Mouse (Mus musculus) layer of hippocampus, postnatal 10 days (tissue): ENCODE measurements around the gene Pfn1. TPM values are rescaled to one million over a fixed set of nuclear protein-coding genes. Genes with fewer than 3 reads are reported as not detected.

Source experiments
- DNase-seq, 2 experiments: peaks; one replicate each; pipeline ENCODE4 v3.0.0; 2021; ENCODE audit warnings: low spot score in 2 of 2
- total RNA-seq, 2 experiments: library from RNA; stranded (reverse); gene quantifications; 2 replicates each; pipeline ENCODE4 v1.2.3; 2021

Pfn1 gene
- total RNA-seq, 2 experiments from 2014 or later = 364 to 371 TPM

DNA sequence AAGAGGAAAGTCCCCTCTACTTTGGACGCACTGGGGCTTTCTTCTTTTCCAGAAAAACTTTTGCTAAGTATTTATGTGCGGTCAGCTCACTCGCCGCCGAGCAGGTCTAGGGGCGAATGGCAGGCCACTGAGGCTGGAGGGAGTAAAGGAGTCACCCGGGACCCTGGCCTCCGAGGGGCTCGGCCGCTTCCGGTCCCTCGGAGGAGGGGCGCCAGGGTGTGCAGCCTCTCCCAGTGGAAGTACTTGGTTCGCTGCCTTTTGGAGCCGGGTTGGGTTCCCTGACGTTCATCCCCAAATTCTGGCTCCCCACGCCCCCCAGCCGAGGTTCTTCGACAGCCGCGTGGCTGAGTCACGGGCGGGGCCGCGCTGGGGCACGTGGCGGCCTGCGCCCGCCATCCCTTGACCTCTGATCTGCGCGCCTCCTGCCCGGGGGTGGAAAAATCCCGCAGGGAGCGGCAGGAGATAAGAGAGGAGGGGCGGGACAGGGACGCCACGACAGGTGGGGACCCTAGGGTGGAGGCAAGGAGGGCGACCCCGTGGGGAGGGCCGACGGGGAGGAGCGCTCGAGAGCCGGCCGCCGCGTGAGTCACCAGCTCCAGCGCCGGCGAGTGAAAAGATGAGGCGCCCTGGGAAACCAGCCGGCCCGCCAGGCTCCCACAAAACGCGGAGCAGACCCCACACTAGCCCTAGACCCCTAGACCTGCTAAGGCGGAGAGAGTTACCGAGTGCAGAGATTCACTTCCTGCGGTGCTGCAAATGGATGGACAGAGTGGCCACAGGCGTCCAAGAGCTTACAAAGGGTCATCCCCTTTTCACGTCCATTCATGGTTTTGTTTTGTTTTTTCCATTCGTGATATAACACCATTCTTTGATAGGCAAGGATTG, 1.4 kb upstream of the Pfn1 start:
- DNase-seq = peak in 1 of 2 experiments; percentile 52

DNA sequence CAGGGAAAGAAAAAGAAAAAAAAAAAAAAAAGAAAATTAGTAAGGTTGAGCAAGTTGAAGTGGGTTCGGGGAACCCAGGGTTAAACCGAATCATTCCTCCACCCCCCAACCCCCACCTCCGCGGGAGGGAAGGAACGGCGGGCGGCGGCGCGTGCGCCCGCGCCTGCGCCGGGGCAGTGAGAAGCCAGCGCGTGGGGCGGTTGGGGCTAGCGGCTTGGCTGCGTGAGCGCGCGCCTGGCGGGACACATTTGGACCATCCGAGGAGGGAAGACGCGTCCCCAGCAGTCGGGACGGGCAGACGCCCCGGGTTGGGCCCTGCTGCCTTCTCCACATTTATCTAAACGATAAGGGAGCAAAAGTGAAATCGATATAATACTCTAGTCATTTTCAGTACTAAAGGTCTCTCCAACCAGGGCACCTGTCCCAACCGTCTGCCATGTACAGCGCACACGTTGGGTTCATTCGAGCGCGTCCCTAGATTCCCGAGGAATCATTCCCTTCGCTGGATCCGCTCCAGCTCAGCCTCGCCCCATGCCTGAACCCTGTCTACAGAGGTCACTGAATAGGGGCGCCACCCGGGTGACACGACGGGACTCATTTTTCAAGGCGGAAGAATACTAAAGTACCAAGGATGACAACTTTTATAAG, 603 bp upstream of the Pfn1 start:
- peak; percentile 73 to 82 for DNase-seq

DNA sequence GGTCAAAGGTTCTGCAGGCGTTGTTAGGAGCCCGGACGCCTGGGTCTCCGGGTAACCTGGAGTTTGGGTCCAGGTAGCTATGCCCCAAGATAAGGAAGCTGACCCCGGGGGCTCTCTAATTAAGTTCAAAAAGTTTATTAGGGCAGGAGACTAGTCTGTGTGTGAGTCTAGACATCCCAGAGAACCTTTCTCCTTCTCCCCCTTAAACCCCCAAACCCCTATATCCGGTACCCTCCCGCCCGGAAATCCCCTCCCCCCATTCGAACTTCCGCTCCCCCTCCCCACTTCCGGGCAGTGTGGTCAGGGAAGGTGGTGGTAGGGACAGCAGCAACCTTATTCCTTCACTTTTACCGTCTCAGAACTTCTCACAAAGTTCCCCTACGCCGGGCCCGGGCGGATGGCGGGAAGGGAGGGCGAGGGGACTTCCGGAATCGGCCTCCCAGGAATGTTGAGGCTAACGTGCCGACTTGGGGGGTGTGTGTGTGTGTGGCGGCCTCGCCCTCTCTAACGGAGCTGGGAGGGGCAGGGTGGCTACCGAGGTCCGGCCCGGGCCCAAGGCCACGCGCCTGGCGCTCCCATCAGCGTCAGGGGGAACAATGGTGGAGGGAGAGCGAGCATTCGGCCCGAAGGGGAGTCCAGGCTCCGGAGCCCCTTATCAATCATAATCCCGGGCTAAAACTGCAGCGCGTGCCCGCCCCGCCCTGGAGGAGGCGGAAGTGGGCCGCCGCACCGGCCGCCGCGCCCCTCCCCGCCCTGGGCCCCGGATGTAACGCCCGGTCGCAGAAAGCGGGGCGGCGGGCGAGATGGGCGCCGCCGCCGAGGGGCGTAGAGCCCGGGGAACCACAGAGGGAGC, 873 bp downstream of the Pfn1 start:
- DNase-seq = peak; percentile 59 to 66

DNA sequence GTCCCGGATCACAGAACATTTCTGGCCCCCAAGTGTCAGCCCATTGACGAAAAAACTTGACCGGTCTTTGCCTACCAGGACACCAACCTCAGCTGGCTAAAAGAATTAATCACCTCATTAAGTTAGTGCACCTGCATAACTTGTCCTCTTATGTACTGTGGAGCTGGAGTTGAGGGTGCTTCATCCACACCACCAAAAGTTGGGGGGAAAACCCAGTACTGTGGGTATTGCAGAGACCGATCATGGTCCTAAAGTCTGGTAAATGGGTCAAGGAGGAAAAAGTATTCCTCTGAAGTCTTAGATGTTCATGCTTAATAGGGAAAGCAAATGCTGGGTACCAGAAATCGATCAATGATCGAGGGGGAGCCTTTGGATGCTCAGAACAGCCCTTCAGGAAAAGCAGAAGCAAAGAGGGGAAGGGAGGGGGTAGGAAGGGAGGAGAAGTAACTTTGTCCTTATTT, 1.5 kb downstream of the Pfn1 start:
- no peak for DNase-seq

DNA sequence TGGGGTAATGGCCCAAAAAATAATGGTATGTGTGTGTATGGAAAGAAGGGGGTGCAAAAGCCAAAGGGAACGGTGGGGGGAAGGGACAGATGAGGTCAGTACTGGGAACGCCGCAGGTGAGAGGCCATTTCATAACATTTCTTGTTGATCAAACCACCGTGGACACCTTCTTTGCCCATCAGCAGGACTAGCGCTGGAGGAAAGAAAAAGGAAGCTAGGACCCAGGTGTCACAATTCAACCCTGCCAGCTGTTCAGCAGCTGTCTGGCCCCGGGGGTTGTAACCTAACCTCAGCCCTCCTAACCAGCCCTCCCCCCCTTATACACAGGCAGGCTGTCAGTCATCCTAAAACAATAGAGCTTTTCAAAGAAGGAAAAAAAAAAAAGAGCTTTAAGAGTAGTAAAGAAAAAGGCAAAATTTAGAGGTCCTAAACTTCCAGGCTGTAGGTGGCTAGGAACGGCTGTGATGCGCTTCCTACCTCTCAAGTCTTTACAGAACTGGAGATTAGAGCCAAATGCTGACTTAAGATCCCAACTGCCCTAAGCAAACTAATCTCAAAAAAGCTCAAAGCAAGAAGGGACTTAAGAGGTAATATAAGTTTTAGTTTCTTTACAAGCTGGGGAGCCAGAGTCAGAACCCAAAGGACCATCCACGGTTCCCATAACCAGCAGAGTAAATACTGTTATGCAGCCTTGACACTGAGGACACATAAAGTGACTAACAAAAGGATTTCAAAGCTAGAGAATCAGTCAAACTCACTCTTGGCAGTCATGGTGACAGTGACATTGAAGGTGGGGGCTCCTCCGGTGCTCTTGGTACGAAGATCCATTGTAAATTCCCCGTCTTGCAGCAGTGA, 2.2 kb downstream of the Pfn1 start:
- DNase-seq = no peak

DNA sequence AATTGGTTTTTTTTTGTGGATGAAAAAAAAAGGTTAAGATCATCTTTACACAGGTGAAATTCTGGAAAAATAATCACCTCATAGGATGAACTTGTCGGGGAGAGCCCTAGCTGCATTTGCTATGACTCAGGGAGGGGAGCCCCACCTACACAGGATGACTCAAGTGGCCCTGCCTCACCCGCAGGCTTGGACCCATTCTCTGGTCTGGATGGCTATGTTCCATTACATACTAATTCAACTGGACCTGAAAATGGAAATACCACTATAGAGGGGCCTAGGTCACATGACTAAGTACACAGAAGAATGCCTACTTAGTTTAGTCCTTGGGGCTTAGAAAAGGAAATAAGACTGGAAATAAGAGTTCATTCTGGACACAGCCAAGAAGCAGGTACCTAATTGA, 3.1 kb downstream of the Pfn1 start:
- DNase-seq = no peak

DNA sequence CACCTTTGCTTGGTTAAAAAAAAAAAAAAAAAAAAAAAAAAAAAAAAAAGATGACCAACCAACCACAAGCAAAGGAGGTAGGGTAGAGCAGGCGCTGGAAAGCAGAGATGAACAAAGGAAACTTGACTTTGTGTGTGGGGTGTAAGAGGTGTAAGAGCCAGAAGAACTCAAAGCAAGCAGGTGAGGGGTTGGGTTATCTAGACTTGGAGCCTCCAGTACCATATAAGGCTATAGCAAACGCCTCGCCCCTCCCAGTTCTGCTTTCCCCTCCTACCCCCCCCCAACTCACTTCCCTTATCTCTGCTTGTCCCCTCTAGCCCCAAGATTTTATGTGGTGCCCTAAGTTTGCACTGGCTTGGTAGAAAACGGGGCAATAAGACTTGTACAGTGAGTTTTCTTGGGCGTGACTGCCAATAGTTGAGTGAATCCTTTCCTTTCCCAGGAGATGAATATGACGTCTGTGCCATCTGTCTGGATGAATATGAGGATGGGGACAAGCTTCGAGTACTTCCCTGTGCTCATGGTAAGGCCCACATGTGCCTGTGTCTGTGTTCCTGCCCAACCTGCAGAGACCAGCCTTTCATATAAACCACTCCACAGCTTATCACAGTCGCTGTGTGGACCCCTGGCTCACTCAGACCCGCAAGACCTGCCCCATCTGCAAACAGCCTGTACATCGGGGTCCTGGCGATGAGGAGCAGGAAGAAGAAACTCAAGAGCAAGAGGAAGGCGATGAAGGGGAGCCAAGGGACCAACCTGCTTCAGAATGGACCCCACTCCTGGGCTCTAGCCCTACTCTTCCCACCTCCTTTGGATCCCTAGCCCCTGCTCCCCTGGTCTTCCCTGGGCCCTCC, 3.9 kb downstream of the Pfn1 start:
- DNase-seq = no peak

DNA sequence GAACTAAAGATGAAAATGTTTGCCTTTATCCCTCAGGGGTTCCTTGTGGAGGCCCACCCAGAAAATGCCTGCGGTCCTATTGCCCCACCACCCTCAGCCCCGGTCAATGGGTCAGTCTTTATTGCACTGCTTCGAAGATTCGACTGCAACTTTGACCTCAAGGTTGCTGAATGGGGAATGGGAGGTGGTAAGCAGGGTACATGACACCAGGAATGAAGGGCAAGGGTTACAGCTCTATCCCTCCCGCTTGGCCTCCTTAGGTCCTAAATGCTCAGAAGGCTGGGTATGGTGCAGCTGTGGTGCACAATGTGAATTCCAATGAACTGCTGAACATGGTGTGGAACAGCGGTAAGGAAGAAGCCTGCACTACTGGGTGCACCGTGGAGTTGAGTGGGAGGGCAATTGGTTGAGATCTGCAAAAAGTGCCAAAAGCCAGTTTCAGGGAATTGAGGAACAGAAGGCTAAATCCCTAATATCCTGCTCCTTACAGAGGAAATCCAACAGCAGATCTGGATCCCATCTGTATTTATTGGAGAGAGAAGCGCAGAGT, 5.2 kb downstream of the Pfn1 start:
- peak in 1 of 2 experiments; percentile 3 for DNase-seq

DNA sequence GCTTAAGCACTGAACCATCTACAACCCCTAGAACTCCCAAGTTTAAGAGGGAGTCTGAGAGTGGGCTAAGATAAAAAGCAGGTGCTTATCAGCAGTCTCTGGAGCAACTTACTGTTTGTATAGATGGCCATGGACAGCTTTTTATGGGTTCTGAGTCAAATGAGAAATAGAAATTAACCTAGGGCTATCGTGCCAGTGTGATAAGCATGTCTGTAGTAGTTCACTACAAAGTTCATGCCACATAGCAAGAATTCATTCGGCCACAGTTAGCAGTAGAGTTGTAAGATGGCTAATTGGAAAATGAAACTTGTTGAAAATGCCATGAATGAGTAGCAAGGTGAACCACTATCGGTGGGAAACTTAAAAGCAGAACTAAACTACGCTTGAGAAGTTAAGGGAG, 5.9 kb downstream of the Pfn1 start:
- no peak for DNase-seq

DNA sequence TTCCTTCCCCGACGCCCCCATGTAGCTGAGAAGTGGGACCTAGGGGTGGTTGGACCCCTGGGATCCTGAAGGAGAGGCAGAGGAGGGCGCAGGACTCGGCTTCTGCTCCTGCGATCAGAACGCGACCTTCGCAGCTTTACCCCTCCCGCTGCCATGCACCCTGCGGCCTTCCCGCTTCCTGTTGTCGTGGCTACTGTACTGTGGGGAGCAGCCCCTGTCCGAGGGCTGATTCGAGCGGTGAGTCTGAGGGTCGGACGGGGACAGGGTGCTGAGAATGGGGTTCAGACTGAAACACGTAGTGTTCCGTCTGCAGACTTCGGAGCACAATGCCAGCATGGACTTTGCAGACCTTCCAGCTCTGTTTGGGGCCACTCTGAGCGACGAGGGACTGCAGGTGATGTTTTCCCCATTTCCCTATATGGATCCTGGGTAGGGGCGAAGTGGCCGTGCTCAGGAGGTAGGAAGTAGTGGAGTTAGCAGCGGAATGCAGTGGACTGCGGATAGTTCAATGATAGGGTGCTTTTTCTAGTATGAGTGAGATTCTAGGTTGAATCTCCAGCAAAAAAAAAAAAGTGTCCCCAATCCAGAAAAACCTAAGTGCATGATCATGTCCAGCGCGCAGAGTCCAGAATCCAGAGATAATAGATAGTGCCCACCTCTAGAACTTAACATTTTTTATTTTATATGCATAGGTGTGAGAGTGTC, 6.6 kb downstream of the Pfn1 start:
- DNase-seq = peak in 1 of 2 experiments; percentile 46

DNA sequence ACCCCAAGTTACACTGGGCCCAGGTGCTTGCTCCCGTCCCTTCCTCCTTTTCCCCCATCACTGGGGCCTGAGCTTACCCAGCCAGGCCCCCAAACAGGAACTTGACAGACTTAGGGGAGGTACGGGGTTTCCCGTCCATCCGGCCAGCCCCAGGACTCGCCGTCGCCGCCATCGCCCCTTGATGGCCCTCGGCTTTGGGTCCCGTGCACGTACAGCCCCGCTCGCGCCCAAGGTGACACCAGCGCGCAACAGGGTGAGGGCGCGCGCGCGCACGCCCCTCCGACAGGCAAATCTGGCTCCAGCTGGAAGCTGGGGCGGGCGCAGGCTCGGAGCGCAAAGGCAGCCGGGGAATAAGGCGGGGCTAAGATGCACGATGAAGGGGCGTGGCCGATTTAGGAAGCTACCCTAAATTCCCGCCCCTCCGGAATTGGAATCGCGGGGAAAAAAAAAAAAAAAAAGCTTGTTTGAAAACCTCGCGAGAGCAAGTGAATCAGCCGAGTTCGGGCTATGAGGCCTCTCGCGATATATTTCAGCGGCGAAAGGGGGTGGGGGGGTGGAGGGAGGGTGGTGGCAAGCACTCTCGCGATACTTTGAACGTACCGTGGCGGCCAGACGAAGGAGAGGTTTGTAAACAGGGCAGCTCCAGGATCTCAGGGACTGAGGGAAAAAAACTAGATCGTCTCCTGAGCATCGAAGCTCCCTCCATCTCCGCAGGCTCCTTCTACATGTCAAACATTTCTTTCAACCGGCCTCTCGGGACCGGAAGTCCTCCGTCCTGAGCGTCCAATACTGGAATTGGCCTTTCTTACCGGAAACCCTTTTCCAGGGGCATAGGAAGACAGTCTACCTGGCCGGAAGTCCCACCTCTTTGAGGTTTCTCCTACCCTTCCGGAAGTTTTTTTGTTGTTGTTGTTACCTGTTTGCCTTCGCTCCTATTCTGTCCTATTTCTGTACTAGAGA, 7.5 kb downstream of the Pfn1 start, which contains the start of the genes Rnf167 and Slc25a11:
Rnf167 (plus strand) TSS at position 545 of the 960 bp plus-strand sequence.
Slc25a11 (minus strand) TSS at position 789 of the 960 bp plus-strand sequence.
- DNase-seq = peak; percentile 94 to 96

DNA sequence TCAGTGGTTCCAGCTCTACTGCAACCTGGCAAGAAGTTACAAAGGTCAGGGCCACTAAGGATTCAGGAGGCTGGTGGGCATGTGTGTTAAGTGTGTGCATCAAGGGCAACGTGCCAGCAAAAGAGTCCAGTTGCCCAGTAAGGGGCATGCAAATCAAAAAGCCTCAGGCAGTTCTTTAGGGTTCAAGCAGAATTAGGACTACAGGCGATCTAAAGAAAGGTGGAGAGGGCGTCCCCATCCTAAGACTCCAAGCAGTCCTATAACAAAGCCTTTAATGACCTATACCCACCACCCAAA, 8.2 kb downstream of the Pfn1 start:
- DNase-seq = no peak

DNA sequence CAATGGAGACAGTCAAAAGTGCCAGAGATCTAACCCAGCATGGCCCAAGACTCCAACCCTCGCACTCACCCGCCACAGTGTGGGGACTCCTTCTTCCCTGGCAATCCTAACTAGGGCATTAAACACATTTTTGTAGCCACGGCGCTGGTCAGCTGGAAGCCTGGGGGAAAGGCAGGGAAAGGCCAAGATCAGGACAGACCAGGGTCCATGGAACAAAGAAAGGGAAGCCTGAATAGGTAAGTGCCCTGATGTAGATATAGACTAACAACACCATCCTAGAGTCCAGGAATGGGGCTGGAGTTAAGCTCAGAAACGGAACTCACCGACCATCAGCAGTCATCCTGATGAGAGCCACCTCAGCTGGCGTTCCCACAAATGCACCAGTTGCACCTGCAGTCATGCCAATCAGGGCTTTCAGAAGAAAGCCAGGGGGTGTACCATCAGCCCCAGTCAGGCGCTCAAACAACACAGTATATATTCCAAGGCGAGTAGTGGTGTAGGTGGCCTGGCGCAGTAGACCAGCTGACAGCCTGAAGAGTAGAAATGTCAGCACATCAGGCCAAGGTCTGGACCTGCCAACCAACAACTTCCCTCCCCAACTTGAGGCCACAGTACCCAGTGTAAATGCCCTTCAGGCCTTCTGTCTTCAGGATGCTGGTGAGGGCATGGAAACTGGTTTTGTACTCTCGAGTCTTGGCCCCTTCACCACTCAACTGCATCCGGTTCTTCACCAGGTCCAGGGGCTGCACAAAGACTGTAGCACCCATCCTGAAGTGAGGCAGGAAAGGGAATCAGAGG, 8.8 kb downstream of the Pfn1 start:
- DNase-seq = no peak

DNA sequence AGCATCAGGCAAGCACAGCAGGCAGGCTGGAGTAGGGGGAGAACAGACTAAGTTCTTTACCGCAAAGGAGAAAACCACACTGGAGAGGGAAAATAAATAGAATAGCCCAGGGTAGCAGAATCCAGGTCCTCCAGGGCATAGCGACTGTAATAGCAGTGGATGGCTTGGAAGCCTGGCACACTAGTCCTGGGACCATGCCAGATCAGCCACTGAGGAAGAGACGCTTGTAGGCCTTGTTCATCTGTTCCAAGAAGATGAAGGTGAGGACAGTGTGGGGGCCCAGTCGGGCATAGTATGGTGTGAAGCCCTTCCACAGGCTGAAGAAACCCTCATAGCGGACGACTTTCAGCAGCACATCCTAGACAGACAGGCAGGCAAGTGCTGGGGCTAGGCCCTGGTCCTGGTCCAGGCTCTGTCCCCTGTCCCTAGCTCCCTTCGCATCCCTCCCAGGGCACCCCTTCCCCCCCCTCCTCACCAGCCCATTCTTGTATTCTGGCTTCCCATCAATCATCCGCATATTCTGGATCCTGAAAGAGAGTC, 9.8 kb downstream of the Pfn1 start:
- DNase-seq = no peak

DNA sequence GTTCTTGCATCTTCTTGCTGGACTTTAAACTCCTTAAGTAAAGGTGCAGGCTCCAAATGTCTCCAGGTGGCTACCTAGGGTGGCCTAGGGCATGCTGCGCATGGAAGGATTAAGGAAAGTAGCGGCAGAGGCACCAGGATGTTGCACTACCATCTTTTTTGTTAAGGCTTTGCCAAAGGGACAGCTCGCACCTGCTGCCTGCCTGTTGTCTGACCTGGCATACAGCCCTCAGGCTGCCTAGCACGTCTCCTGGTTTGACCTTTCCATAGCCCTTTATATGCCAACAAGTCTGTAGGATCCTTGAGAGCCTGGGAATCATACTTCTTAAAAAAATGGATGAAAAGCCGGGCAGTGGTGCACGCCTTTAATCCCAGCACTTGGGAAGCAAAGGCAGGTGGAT, 11.4 kb downstream of the Pfn1 start:
- no peak for DNase-seq

DNA sequence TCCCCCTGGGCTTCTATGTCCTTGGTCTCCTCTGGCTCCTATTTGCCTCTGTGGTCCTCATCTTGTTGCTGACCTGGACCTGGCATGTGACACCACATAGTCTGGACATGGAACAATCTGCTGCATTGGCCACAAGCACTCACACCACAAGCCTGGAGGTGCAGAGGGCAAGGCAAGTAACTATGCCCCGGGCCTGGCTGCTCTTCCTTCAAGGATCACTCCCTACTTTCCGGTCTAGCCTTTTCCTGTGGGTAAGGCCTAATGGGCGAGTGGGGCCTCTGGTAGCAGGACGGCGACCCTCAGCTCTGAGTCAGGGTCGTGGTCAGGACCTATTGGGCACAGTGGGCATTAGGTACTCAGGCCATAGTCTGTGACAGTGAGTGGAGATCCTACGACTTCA, 13.2 kb downstream of the Pfn1 start:
- DNase-seq = no peak
